Mouse (Mus musculus): ENCODE measurements around the gene Igf1r. TPM values are rescaled to one million over a fixed set of nuclear protein-coding genes. Genes with fewer than 3 reads are reported as not detected.

The Igf1r gene
- polyA plus RNA-seq, 1 experiment from 2014 or later, result 18.1 TPM

DNA sequence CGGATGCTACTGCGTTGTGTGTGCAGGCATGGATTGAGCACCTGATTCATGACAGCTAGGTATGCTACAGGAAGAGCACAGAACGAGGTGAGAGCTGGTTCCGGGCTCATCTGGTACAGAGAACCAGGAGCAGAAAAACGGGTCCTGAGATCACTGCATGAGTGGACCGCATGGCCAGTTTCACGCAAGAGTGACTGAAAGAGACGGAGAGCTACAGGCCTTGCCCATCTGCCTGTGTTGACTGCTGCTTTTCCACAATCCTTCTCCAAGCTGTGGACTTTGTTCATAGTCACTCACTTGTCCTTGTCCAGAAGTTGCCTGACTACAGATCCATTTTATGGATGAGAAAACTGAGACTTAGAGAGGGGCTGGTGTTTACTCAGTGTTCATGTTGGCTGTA is 111.5 kb downstream of the Igf1r start:
- Histone ChIP-seq H3K4me1 (replicated peaks; ENCODE audit: insufficient read depth, low read length) (peaks cover 48% of the 10 kb centered on the region), H3K4me2 (ENCODE audit: low read length) (no peak overlapping the region), H3K9ac (ENCODE audit: low read depth, low read length) (no peak overlapping the region), H3K4me3 (replicated peaks; ENCODE audit: low read depth, low read length) (no peak overlapping the region), H3K9me3 (replicated peaks; ENCODE audit: low read length) (no peaks in the 10 kb centered on the region), H3K27ac (peak overlapping the region; percentile 56; the same call in 1 of the 2 replicates), H3K27me3 (ENCODE audit: insufficient read depth, low read length) (no peaks in the 10 kb centered on the region), H3K36me3 (ENCODE audit: insufficient read depth, low read length) (no peaks in the 10 kb centered on the region)
- ATAC-seq (replicated peaks; ENCODE audit: low FRiP score, low read depth), result no peak
- no peak for DNase-seq (ENCODE audit: low spot score)
- no peak for TF ChIP-seq CTCF (IDR thresholded peaks at IDR 0.05; ENCODE audit: low read depth)
- WGBS, result 73% methylated on average over 8 of the region's 8 CpGs

GRCm38 (mm10) chr7:68064647-68065362 is 112.2 kb downstream of the Igf1r start:
- no peak overlapping the region for H3K9ac ChIP-seq (ENCODE audit: low read depth, low read length)
- no peak for TF ChIP-seq CTCF (IDR thresholded peaks at IDR 0.05; ENCODE audit: low read depth)
- H3K36me3 ChIP-seq (ENCODE audit: insufficient read depth, low read length), result no peaks in the 10 kb centered on the region
- H3K9me3 ChIP-seq (replicated peaks; ENCODE audit: low read length), result no peaks in the 10 kb centered on the region
- no peak overlapping the region for H3K4me2 ChIP-seq (ENCODE audit: low read length)
- ATAC-seq (replicated peaks; ENCODE audit: low FRiP score, low read depth), result no peak
- 26% methylated on average over 11 of the region's 11 CpGs for WGBS
- H3K4me1 ChIP-seq (replicated peaks; ENCODE audit: insufficient read depth, low read length), result peaks cover 46% of the 10 kb centered on the region
- no peaks in the 10 kb centered on the region for H3K27me3 ChIP-seq (ENCODE audit: insufficient read depth, low read length)
- H3K27ac ChIP-seq, result peak overlapping the region; percentile 56; the same call in 1 of the 2 replicates
- H3K4me3 ChIP-seq (replicated peaks; ENCODE audit: low read depth, low read length), result no peak overlapping the region
- peak; percentile 78 for DNase-seq (ENCODE audit: low spot score)

DNA sequence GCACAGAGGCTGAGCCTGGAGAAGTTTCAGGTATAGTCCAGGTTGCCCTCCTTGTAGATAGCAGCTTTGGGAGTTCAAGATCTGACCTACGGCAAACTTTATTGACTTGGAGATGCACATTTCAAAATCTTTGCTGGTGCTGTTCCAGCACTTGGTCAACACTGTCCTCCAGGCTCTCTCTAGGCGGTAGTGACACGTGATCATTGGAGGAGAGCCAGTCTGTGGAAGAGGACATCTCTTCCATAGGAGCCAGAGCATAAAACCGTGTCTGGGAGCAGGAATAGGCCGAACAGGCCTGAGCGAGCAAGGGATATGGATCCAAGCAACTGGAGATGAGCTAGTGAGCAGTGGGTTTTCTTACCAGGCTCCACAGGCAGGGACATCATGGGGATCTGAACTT is 113.3 kb downstream of the Igf1r start:
- H3K9ac ChIP-seq (ENCODE audit: low read depth, low read length), result no peak overlapping the region
- peak; percentile 51 for DNase-seq (ENCODE audit: low spot score)
- H3K27me3 ChIP-seq (ENCODE audit: insufficient read depth, low read length), result no peaks in the 10 kb centered on the region
- no peaks in the 10 kb centered on the region for H3K36me3 ChIP-seq (ENCODE audit: insufficient read depth, low read length)
- peaks cover 38% of the 10 kb centered on the region for H3K4me1 ChIP-seq (replicated peaks; ENCODE audit: insufficient read depth, low read length)
- H3K4me2 ChIP-seq (ENCODE audit: low read length), result no peak overlapping the region
- TF ChIP-seq CTCF (IDR thresholded peaks at IDR 0.05; ENCODE audit: low read depth), result no peak
- ATAC-seq (replicated peaks; ENCODE audit: low FRiP score, low read depth), result no peak
- H3K9me3 ChIP-seq (replicated peaks; ENCODE audit: low read length), result no peaks in the 10 kb centered on the region
- 48% methylated on average over 6 of the region's 6 CpGs for WGBS
- no peak overlapping the region for H3K4me3 ChIP-seq (replicated peaks; ENCODE audit: low read depth, low read length)
- H3K27ac ChIP-seq, result no peak overlapping the region

GRCm38 (mm10) chr7:68067321-68067720 is 114.7 kb downstream of the Igf1r start:
- DNase-seq (ENCODE audit: low spot score) (no peak), ATAC-seq (replicated peaks; ENCODE audit: low FRiP score, low read depth) (no peak)
- Histone ChIP-seq H3K9ac (ENCODE audit: low read depth, low read length) (no peak overlapping the region), H3K36me3 (ENCODE audit: insufficient read depth, low read length) (no peaks in the 10 kb centered on the region), H3K4me2 (ENCODE audit: low read length) (no peak overlapping the region), H3K27me3 (ENCODE audit: insufficient read depth, low read length) (no peaks in the 10 kb centered on the region), H3K4me3 (replicated peaks; ENCODE audit: low read depth, low read length) (no peak overlapping the region), H3K9me3 (replicated peaks; ENCODE audit: low read length) (no peaks in the 10 kb centered on the region), H3K27ac (no peak overlapping the region), H3K4me1 (replicated peaks; ENCODE audit: insufficient read depth, low read length) (peaks cover 32% of the 10 kb centered on the region)
- TF ChIP-seq CTCF (IDR thresholded peaks at IDR 0.05; ENCODE audit: low read depth), result no peak
- WGBS, result 84% methylated on average over 4 of the region's 4 CpGs

- Histone ChIP-seq H3K9me3 (replicated peaks; ENCODE audit: low read length) (no peaks in the 10 kb centered on the region), H3K4me3 (replicated peaks; ENCODE audit: low read depth, low read length) (no peak overlapping the region), H3K4me2 (ENCODE audit: low read length) (no peak overlapping the region), H3K27me3 (ENCODE audit: insufficient read depth, low read length) (no peaks in the 10 kb centered on the region), H3K27ac (no peak overlapping the region), H3K36me3 (ENCODE audit: insufficient read depth, low read length) (no peaks in the 10 kb centered on the region), H3K9ac (ENCODE audit: low read depth, low read length) (no peak overlapping the region), H3K4me1 (replicated peaks; ENCODE audit: insufficient read depth, low read length) (peaks cover 33% of the 10 kb centered on the region)
- DNase-seq (ENCODE audit: low spot score) (no peak), ATAC-seq (replicated peaks; ENCODE audit: low FRiP score, low read depth) (no peak)
- TF ChIP-seq CTCF (IDR thresholded peaks at IDR 0.05; ENCODE audit: low read depth), result no peak
- 66% methylated on average over 7 of the region's 7 CpGs for WGBS
Measured at GRCm38 (mm10) chr7:68069324-68069723, 116.7 kb downstream of the Igf1r start.

- no peak for TF ChIP-seq CTCF (IDR thresholded peaks at IDR 0.05; ENCODE audit: low read depth)
- DNase-seq (ENCODE audit: low spot score) (no peak), ATAC-seq (replicated peaks; ENCODE audit: low FRiP score, low read depth) (no peak)
- no peaks in the 10 kb centered on the region for H3K27me3 ChIP-seq (ENCODE audit: insufficient read depth, low read length)
- no peaks in the 10 kb centered on the region for H3K36me3 ChIP-seq (ENCODE audit: insufficient read depth, low read length)
- no peak overlapping the region for H3K4me3 ChIP-seq (replicated peaks; ENCODE audit: low read depth, low read length)
- no peak overlapping the region for H3K4me2 ChIP-seq (ENCODE audit: low read length)
- H3K9me3 ChIP-seq (replicated peaks; ENCODE audit: low read length), result no peaks in the 10 kb centered on the region
- 28% methylated on average over 3 of the region's 3 CpGs for WGBS
- peaks cover 26% of the 10 kb centered on the region for H3K4me1 ChIP-seq (replicated peaks; ENCODE audit: insufficient read depth, low read length)
- no peak overlapping the region for H3K9ac ChIP-seq (ENCODE audit: low read depth, low read length)
- no peak overlapping the region for H3K27ac ChIP-seq
Measured at GRCm38 (mm10) chr7:68070030-68070429, 117.4 kb downstream of the Igf1r start.
